Mouse (Mus musculus) midbrain, embryonic 11.5 days (tissue): ENCODE measurements around the gene Rfxank. TPM values are rescaled to one million over a fixed set of nuclear protein-coding genes. Genes with fewer than 3 reads are reported as not detected.

Experiments
- ATAC-seq: fragments of 200-750 bp; cut with Nextera tagmentation; 2 replicates; pipeline ENCODE4 v1.8.0; 2017; ENCODE audit warnings: moderate TSS enrichment, moderate library complexity; ENCODE audit not compliant: low FRiP score
- DNase-seq: peaks from one replicate; pipeline ENCODE4 v3.0.0; 2015; ENCODE audit warnings: low spot score; ENCODE audit errors: missing footprints
- H3K27ac ChIP-seq: fragments of 300-500 bp; sonication (generic); 2 replicates; pipeline ENCODE4 v1.5.1; 2014; ENCODE audit warnings: low read depth, low read length
- H3K27me3 ChIP-seq: fragments of 300-500 bp; sonication (generic); 2 replicates; pipeline ENCODE4 v1.6.1; 2014; ENCODE audit warnings: mild to moderate bottlenecking, low read length, moderate library complexity, mixed read lengths; ENCODE audit not compliant: control insufficient read depth, insufficient read depth
- H3K36me3 ChIP-seq: fragments of 300-500 bp; sonication (generic); 2 replicates; pipeline ENCODE4 v1.6.1; 2014; ENCODE audit warnings: mild to moderate bottlenecking, low read length, moderate library complexity, mixed read lengths; ENCODE audit not compliant: control insufficient read depth, insufficient read depth
- H3K4me1 ChIP-seq: fragments of 300-500 bp; sonication (generic); 2 replicates; pipeline ENCODE4 v1.6.1; 2014; ENCODE audit warnings: low read length; ENCODE audit not compliant: control insufficient read depth, insufficient read depth
- H3K4me2 ChIP-seq: fragments of 300-500 bp; sonication (generic); 2 replicates; pipeline ENCODE4 v1.6.1; 2014; ENCODE audit warnings: mild to moderate bottlenecking, moderate library complexity
- H3K4me3 ChIP-seq: fragments of 300-500 bp; sonication (generic); 2 replicates; pipeline ENCODE4 v1.5.1; 2014; ENCODE audit warnings: low read depth, low read length
- H3K9ac ChIP-seq: fragments of 300-500 bp; sonication (generic); 2 replicates; pipeline ENCODE4 v1.6.1; 2014; ENCODE audit warnings: low read length
- H3K9me3 ChIP-seq: fragments of 300-500 bp; sonication (generic); 2 replicates; pipeline ENCODE4 v1.6.1; 2016; ENCODE audit warnings: low read length; ENCODE audit not compliant: control insufficient read depth
- WGBS: fragments of 180-500 bp; shearing (Covaris S2); extraction: QIAGEN DNeasy Blood & Tissue Kit; methylation state at CpG from one replicate; pipeline ENCODE4 v1.1.7; 2014; 5-methylcytosine and 5-hydroxymethylcytosine counted together
- polyA plus RNA-seq: library from polyadenylated mRNA; unstranded; fragments of >200 nt; fragmentation: Nextera tagmentation; extraction: Ambion mirVana; gene quantifications from 2 replicates; pipeline ENCODE4 v1.2.1, GENCODE M21; 2014

Gene Rfxank
- polyA plus RNA-seq, 1 experiment from 2014 or later: 10.8 TPM

GRCm38 (mm10) chr8:70158069-70158853 lies 19.3 kb upstream of the Rfxank start:
- no peaks in the 10 kb centered on the region for H3K4me1 ChIP-seq
- WGBS: 12% methylated on average over 40 of the region's 40 CpGs
- no peak overlapping the region for H3K27ac ChIP-seq
- ATAC-seq: peak; percentile 95
- H3K9me3 ChIP-seq: no peaks in the 10 kb centered on the region
- DNase-seq: peak; percentile 99
- no peaks in the 10 kb centered on the region for H3K36me3 ChIP-seq
- peak overlapping the region; percentile 78 for H3K4me2 ChIP-seq
- H3K4me3 ChIP-seq: peak overlapping the region; percentile 46
- H3K9ac ChIP-seq: peak overlapping the region; percentile 71
- no peaks in the 10 kb centered on the region for H3K27me3 ChIP-seq

- H3K27me3 ChIP-seq: no peaks in the 10 kb centered on the region
- H3K36me3 ChIP-seq: no peaks in the 10 kb centered on the region
- H3K9ac ChIP-seq: no peak overlapping the region
- 0 out of 2 replicates have a peak overlapping the region, but pooled peaks have one; percentile 14 for H3K27ac ChIP-seq
- H3K4me1 ChIP-seq: peaks cover 3% of the 10 kb centered on the region
- no peak overlapping the region for H3K4me2 ChIP-seq
- ATAC-seq (no peak), DNase-seq (peak; percentile 53)
- no peak overlapping the region for H3K4me3 ChIP-seq
- H3K9me3 ChIP-seq: no peaks in the 10 kb centered on the region
- 88% methylated on average over 1 of the region's 1 CpGs for WGBS
Observed at GRCm38 (mm10) chr8:70157240-70157800, 18.4 kb upstream of the Rfxank start.

GRCm38 (mm10) chr8:70152537-70153257 lies 13.7 kb upstream of the Rfxank start:
- 13% methylated on average over 22 of the region's 22 CpGs for WGBS
- Histone ChIP-seq H3K9ac (no peak overlapping the region), H3K4me1 (peaks cover 4% of the 10 kb centered on the region), H3K9me3 (no peaks in the 10 kb centered on the region), H3K36me3 (no peaks in the 10 kb centered on the region), H3K4me3 (no peak overlapping the region), H3K27me3 (no peaks in the 10 kb centered on the region), H3K4me2 (peak overlapping the region; percentile 29), H3K27ac (no peak overlapping the region)
- ATAC-seq (peak; percentile 94), DNase-seq (peak; percentile 93)

- WGBS: 18% methylated on average over 13 of the region's 13 CpGs
- Histone ChIP-seq H3K4me1 (peaks cover 4% of the 10 kb centered on the region), H3K9me3 (no peaks in the 10 kb centered on the region), H3K4me3 (no peak overlapping the region), H3K27ac (no peak overlapping the region), H3K27me3 (no peaks in the 10 kb centered on the region), H3K9ac (no peak overlapping the region), H3K36me3 (peaks cover 5% of the 10 kb centered on the region; the same call in 1 of the 2 replicates), H3K4me2 (no peak overlapping the region)
- ATAC-seq: no peak
- peak; percentile 85 for DNase-seq
Observed at GRCm38 (mm10) chr8:70150158-70150557, 11.2 kb upstream of the Rfxank start.

GRCm38 (mm10) chr8:70147678-70148607 lies 9.0 kb upstream of the Rfxank start:
- peak; percentile 69 for DNase-seq
- peaks cover 5% of the 10 kb centered on the region; the same call in 1 of the 2 replicates for H3K36me3 ChIP-seq
- H3K9me3 ChIP-seq: no peaks in the 10 kb centered on the region
- no peak overlapping the region for H3K4me3 ChIP-seq
- H3K4me2 ChIP-seq: no peak overlapping the region
- H3K27me3 ChIP-seq: no peaks in the 10 kb centered on the region
- H3K9ac ChIP-seq: no peak overlapping the region
- H3K4me1 ChIP-seq: peaks cover 4% of the 10 kb centered on the region
- H3K27ac ChIP-seq: no peak overlapping the region
- 84% methylated on average over 7 of the region's 7 CpGs for WGBS
- ATAC-seq: no peak

GRCm38 (mm10) chr8:70139981-70140380 lies 1.0 kb upstream of the Rfxank start:
- ATAC-seq (0 out of 2 replicates have a peak, but pooled peaks have one; percentile 1), DNase-seq (no peak)
- 11% methylated on average over 9 of the region's 9 CpGs for WGBS
- Histone ChIP-seq H3K4me2 (peak overlapping the region; percentile 81), H3K36me3 (no peaks in the 10 kb centered on the region), H3K4me3 (peak overlapping the region; percentile 60), H3K27me3 (no peaks in the 10 kb centered on the region), H3K9ac (peak overlapping the region; percentile 74), H3K9me3 (no peaks in the 10 kb centered on the region), H3K4me1 (peaks cover 17% of the 10 kb centered on the region), H3K27ac (peak overlapping the region; percentile 10; the same call in 1 of the 2 replicates)

- no peak for ATAC-seq
- no peak overlapping the region for H3K4me3 ChIP-seq
- no peak overlapping the region; the same call in 1 of the 2 replicates for H3K9ac ChIP-seq
- peak; percentile 28 for DNase-seq
- H3K4me1 ChIP-seq: peaks cover 17% of the 10 kb centered on the region
- H3K4me2 ChIP-seq: peak overlapping the region; percentile 81
- no peaks in the 10 kb centered on the region for H3K27me3 ChIP-seq
- peaks cover 4% of the 10 kb centered on the region for H3K36me3 ChIP-seq
- no peak overlapping the region for H3K27ac ChIP-seq
- no peaks in the 10 kb centered on the region for H3K9me3 ChIP-seq
- 85% methylated on average over 4 of the region's 4 CpGs for WGBS
Observed at GRCm38 (mm10) chr8:70137890-70138289, 1.1 kb downstream of the Rfxank start.

GRCm38 (mm10) chr8:70136591-70136990 lies 2.4 kb downstream of the Rfxank start:
- H3K4me1 ChIP-seq: peaks cover 20% of the 10 kb centered on the region
- peak; percentile 54 for DNase-seq
- H3K4me2 ChIP-seq: no peak overlapping the region
- peaks cover 4% of the 10 kb centered on the region for H3K36me3 ChIP-seq
- H3K4me3 ChIP-seq: no peak overlapping the region
- 79% methylated on average over 4 of the region's 4 CpGs for WGBS
- no peak for ATAC-seq
- H3K9me3 ChIP-seq: no peaks in the 10 kb centered on the region
- H3K9ac ChIP-seq: no peak overlapping the region
- no peaks in the 10 kb centered on the region for H3K27me3 ChIP-seq
- H3K27ac ChIP-seq: no peak overlapping the region
